Mouse (Mus musculus) embryonic facial prominence, embryonic 11.5 days (tissue): ENCODE data around the gene Mcm8. TPM values are rescaled to one million over a fixed set of nuclear protein-coding genes. Genes with fewer than 3 reads are reported as not detected.

ENCODE experiments used
- ATAC-seq: fragments of 200-750 bp; cut with Nextera tagmentation; replicated peaks from 2 replicates; pipeline ENCODE4 v1.8.0; 2017; ENCODE audit warnings: low read depth; ENCODE audit not compliant: insufficient number of reproducible peaks, low FRiP score, low TSS enrichment
- DNase-seq: peaks from one replicate; pipeline ENCODE4 v3.0.0-alpha.2; 2015; ENCODE audit warnings: low spot score
- H3K27ac ChIP-seq: fragments of 300-500 bp; sonication (generic); replicated peaks from 2 replicates; pipeline ENCODE4 v1.5.1; 2014; ENCODE audit warnings: mild to moderate bottlenecking, low read depth, low read length, control low read depth
- H3K27me3 ChIP-seq: fragments of 300-500 bp; sonication (generic); 2 replicates; pipeline ENCODE4 v1.6.1; 2014; ENCODE audit warnings: mild to moderate bottlenecking, low read length, moderate library complexity, mixed read lengths; ENCODE audit not compliant: control insufficient read depth, insufficient read depth
- H3K36me3 ChIP-seq: fragments of 300-500 bp; sonication (generic); replicated peaks from 2 replicates; pipeline ENCODE4 v1.6.1; 2014; ENCODE audit warnings: low read depth, mild to moderate bottlenecking, low read length, moderate library complexity, mixed read lengths; ENCODE audit not compliant: control insufficient read depth, insufficient read depth
- H3K4me1 ChIP-seq: fragments of 300-500 bp; sonication (generic); 2 replicates; pipeline ENCODE4 v1.6.1; 2014; ENCODE audit warnings: low read length, mixed read lengths; ENCODE audit not compliant: control insufficient read depth, insufficient read depth
- H3K4me2 ChIP-seq: fragments of 300-500 bp; sonication (generic); 2 replicates; pipeline ENCODE4 v1.6.1; 2014; ENCODE audit warnings: low read depth, mild to moderate bottlenecking, control low read depth, low read length, moderate library complexity
- H3K4me3 ChIP-seq: fragments of 300-500 bp; sonication (generic); 2 replicates; pipeline ENCODE4 v1.5.1; 2014; ENCODE audit warnings: low read depth, low read length, control low read depth
- H3K9ac ChIP-seq: fragments of 300-500 bp; sonication (generic); replicated peaks from 2 replicates; pipeline ENCODE4 v1.6.1; 2014; ENCODE audit warnings: mild to moderate bottlenecking, control low read depth, low read length
- H3K9me3 ChIP-seq: fragments of 300-500 bp; sonication (generic); replicated peaks from 2 replicates; pipeline ENCODE4 v1.6.1; 2016; ENCODE audit warnings: mild to moderate bottlenecking, low read length, inconsistent platforms, mixed read lengths; ENCODE audit not compliant: control insufficient read depth
- WGBS: fragments of 180-500 bp; shearing (Covaris S2); extraction: QIAGEN DNeasy Blood & Tissue Kit; methylation state at CpG from one replicate; pipeline ENCODE4 v1.1.7; 2014; 5-methylcytosine and 5-hydroxymethylcytosine counted together
- polyA plus RNA-seq: library from polyadenylated mRNA; unstranded; fragments of >200 nt; fragmentation: Nextera tagmentation; extraction: Ambion mirVana; gene quantifications from 2 replicates; pipeline ENCODE4 v1.2.1, GENCODE M21; 2014

Gene Mcm8
- polyA plus RNA-seq, 1 experiment from 2014 or later: 25.0 TPM

DNA sequence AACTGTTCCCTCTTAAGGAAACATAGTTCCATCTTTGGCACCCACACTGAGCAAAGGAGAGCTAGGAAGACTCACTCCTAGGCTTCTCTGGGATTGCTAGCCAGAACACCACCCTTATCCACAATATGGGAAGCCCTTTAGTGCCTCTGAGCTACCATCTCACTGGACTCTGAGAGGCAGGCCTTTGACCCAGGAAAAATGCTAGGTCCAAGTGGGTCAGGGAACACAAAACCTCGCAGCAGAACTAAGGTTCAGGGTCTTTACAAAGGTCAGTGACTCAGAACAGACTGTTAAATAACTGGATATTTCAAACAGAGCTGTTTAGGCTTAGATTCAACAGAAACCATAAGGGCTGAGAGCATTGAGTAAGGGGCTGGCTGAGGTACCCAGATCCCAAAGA, 61.0 kb downstream of the Mcm8 start:
- H3K9ac ChIP-seq: no peak overlapping the region
- no peaks in the 10 kb centered on the region for H3K9me3 ChIP-seq
- ATAC-seq (no peak), DNase-seq (no peak)
- no peak overlapping the region for H3K4me3 ChIP-seq
- H3K36me3 ChIP-seq: no peaks in the 10 kb centered on the region
- H3K4me1 ChIP-seq: peaks cover 3% of the 10 kb centered on the region; the same call in 1 of the 2 replicates
- H3K4me2 ChIP-seq: no peak overlapping the region
- H3K27ac ChIP-seq: no peak overlapping the region
- peaks cover 11% of the 10 kb centered on the region for H3K27me3 ChIP-seq
- 57% methylated on average over 1 of the region's 1 CpGs for WGBS

DNA sequence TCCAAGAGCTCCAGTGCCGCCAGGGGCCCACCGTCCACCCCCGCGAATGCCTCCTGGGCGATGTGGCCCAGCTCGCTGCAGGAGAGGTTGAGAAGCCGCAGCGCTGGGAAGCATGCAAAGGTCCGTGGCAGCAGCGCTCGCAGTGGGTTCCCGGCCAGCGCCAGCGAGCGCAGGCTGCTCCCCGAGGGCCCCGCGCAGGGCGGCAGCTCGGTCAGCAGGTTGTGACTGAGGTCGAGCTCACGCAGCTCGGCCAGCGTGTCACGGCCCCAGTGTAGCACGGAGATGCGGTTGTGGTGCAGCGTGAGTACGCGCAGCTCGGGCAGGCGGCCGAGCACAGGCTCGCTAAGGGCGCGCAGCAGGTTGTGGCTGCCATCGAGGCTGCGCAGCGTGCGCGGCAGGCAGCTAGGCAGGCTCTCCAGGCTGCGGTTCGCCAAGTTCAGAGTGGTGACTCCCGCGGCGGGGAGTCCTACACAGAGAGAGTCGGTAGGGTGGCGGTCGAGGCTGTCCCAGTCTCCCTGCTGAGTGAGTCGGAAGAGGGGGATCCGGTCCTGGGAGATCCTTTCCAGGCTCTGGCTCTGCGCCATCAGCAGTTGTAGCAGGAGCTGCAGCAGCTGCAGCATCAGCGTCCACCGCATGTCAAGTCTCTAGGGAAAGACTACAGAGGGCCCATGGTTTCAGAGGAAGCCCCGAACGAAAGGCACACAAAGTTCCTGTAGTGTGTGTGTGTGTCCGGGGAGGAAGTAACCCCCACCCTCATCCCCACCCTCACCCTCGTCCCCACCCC, 63.5 kb downstream of the Mcm8 start:
- H3K27ac ChIP-seq: no peak overlapping the region
- peak overlapping the region; percentile 50 for H3K4me3 ChIP-seq
- no peaks in the 10 kb centered on the region for H3K9me3 ChIP-seq
- H3K4me2 ChIP-seq: peak overlapping the region; percentile 94
- peak overlapping the region; percentile 47 for H3K9ac ChIP-seq
- under 1% methylated on average over 55 of the region's 58 CpGs for WGBS
- DNase-seq: peak; percentile 64
- ATAC-seq: peak; percentile 68
- peaks cover 3% of the 10 kb centered on the region; the same call in 1 of the 2 replicates for H3K4me1 ChIP-seq
- no peaks in the 10 kb centered on the region for H3K36me3 ChIP-seq
- peaks cover 11% of the 10 kb centered on the region for H3K27me3 ChIP-seq

DNA sequence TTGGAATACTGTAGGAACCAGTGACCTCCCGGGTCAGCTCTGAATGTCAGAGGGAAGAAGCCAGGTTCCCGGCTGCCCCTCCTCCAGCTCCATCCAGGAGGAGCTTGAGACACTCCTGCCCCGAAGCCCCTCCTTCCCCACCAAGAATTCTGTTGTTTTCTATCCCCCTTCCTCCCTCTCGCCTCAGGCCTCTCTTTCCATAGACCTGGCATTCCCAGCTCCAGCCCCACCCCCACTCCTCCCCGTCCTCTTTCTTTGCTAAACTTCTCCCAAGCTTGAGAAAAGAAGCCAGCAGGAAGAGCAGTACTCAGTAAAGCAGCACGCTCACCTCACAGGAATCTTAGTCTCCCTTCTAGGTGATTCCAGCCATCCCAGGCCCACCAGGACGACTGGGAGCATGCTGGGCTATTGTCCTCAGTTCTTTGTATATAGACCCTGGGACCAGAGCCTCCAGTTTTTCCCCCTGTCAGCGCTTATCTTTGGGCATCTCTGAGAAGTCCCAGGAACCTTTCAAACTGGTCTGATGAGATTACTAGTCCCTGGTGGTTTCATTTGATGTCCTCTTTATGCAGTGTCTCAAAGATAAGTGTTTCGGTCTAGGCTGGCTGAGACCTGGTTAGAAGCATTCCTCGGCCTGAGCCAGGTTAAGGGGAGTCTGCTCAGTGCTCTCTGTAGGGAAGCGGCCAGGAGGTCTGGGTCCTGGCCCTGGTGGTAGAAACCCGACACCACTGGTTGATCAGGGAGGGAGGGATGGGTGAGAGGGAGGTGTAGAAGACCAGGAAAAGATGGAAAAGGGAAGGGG, 65.1 kb downstream of the Mcm8 start, which contains the start of gene Lrrn4:
Lrrn4 (minus strand) TSS at position 48 of the 802 bp plus-strand sequence.
- ATAC-seq: peak; percentile 21; the same call in 1 of the 2 replicates
- Histone ChIP-seq H3K27ac (no peak within 1 kb of the TSS), H3K36me3 (no peaks in the 10 kb centered on the region), H3K27me3 (peaks cover 11% of the 10 kb centered on the region), H3K4me1 (peaks cover 3% of the 10 kb centered on the region; the same call in 1 of the 2 replicates), H3K9me3 (no peaks in the 10 kb centered on the region), H3K4me2 (peak within 1 kb of the TSS; percentile 94), H3K4me3 (peak within 1 kb of the TSS; percentile 50), H3K9ac (peak within 1 kb of the TSS; percentile 47)
- DNase-seq: peak; percentile 34
- 5% methylated on average over 12 of the region's 12 CpGs for WGBS

DNA sequence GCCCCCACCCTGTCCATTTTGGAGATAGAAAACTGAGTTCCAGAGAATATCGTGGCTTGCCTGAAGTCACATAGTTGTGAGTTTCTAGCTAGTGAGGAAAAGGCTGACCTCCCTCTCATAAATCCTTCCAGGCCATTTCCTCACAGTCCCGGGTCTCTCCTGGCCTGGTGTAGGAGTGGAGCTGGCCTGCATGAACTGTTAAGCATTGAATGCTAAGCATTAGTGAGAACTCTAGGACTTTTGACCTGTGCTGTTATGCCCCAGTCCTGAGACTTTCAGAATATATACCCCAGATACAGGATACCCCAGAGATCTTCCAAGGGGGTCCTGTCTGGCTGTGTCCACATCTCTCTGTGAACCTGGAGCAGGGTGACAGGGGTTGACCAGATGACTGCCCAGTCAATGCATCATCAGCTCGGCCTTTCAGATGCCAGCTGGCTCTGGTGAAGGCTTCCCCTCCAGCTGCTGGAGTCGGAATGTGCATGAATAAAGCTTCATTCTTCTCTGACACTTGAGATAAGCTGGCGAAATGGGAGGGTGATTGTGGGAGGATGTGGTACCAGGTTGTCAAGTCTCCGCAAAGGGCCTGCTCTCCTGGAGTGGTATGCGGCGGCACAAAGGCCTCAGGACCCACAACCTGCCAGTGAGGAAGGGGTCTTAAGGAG, 68.5 kb downstream of the Mcm8 start:
- DNase-seq (no peak), ATAC-seq (no peak)
- Histone ChIP-seq H3K9me3 (no peaks in the 10 kb centered on the region), H3K27me3 (peaks cover 5% of the 10 kb centered on the region), H3K4me2 (no peak overlapping the region), H3K4me1 (peaks cover 3% of the 10 kb centered on the region; the same call in 1 of the 2 replicates), H3K4me3 (no peak overlapping the region), H3K9ac (no peak overlapping the region), H3K27ac (no peak overlapping the region), H3K36me3 (no peaks in the 10 kb centered on the region)
- WGBS: 77% methylated on average over 8 of the region's 8 CpGs

DNA sequence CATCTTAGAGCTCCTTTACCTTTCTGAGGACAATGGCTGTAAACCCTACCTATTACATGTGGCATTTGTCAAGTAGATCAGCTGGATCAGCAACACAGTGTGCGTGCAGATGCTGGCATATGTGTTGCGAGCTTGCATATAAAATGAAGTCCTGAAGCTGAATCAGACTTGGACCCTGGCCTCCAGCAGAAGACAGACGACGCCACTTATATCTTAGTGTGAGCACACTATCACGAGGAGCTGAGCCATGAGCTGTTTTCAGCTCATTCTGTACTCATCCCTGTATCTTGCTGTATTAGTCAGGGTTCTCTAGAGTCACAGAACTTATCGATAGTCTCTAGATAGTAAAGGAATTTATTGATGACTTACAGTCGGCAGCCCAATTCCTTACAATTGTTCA, 69.4 kb downstream of the Mcm8 start:
- Histone ChIP-seq H3K27me3 (no peaks in the 10 kb centered on the region; the same call in 1 of the 2 replicates), H3K4me2 (no peak overlapping the region), H3K9me3 (no peaks in the 10 kb centered on the region), H3K27ac (no peak overlapping the region), H3K9ac (no peak overlapping the region), H3K4me1 (peaks cover 3% of the 10 kb centered on the region; the same call in 1 of the 2 replicates), H3K4me3 (no peak overlapping the region), H3K36me3 (no peaks in the 10 kb centered on the region)
- 87% methylated on average over 7 of the region's 7 CpGs for WGBS
- ATAC-seq (no peak), DNase-seq (no peak)

Other genes with a start within 250 kb of the Mcm8 start
- 39.9 and 40.1 TPM in 2 replicates for gene Gpcpd1, start 228.4 kb upstream of the Mcm8 start, polyA plus RNA-seq
- 16.7 and 17.9 TPM in 2 replicates for gene Shld1, start 129.2 kb upstream of the Mcm8 start, polyA plus RNA-seq
- 3.5 and 4.4 TPM in 2 replicates for gene Chgb, start 34.9 kb upstream of the Mcm8 start, polyA plus RNA-seq
- 41.4 and 43.7 TPM in 2 replicates for gene Trmt6, start 86 bp upstream of the Mcm8 start, polyA plus RNA-seq
- gene Crls1, start 30.5 kb downstream of the Mcm8 start, polyA plus RNA-seq: 23.7 and 32.3 TPM in 2 replicates
- gene Lrrn4, start 64.8 kb downstream of the Mcm8 start, polyA plus RNA-seq: 0.33 and 0.34 TPM in 2 replicates
- gene Fermt1, start 129.8 kb downstream of the Mcm8 start, polyA plus RNA-seq: 6.6 and 10.8 TPM in 2 replicates